Mouse (Mus musculus): ENCODE results near the gene 5730522E02Rik. TPM values are rescaled to one million over a fixed set of nuclear protein-coding genes. Genes with fewer than 3 reads are reported as not detected.

Gene 5730522E02Rik
- polyA plus RNA-seq, 1 experiment from 2014 or later = 2.1 TPM

GRCm38 (mm10) chr11:25644767-25645622 lies 565.6 kb downstream of the 5730522E02Rik start:
- DNase-seq (ENCODE audit: low spot score) = no peak
- H3K36me3 ChIP-seq = no peaks in the 10 kb centered on the region

DNA sequence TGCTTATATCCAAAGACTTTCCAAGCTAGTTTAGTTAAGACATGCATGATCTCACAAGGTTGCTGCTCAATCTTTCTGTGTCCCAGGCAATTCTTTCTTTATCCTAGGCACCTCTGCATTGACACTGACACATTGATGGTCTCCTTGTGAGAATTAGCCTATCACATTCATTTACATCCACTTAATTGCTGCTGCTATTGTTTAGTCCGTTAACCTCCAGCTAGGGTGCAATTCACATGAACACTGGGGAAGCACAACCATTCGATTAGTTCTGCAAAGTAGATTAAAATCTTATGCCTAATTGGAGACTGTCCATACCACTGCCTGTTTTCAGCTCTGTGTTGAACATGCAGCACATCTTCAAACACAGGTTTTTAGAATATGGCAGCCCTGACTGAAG lies 603.7 kb downstream of the 5730522E02Rik start:
- Histone ChIP-seq H3K36me3 (no peaks in the 10 kb centered on the region), H3K4me1 (no peaks in the 10 kb centered on the region), H3K27ac (no peak overlapping the region), H3K4me3 (no peak overlapping the region), H3K27me3 (ENCODE audit: insufficient read depth, poor library complexity, severe bottlenecking) (no peaks in the 10 kb centered on the region), H3K9me3 (no peaks in the 10 kb centered on the region)
- no peak for DNase-seq (ENCODE audit: low spot score)
- WGBS = 69% methylated on average over 2 of the region's 2 CpGs

More at GRCm38 (mm10) chr11:25644767-25645622, 565.6 kb downstream of the 5730522E02Rik start:
- no peaks in the 10 kb centered on the region for H3K4me1 ChIP-seq
- H3K27me3 ChIP-seq (ENCODE audit: insufficient read depth, poor library complexity, severe bottlenecking) = no peaks in the 10 kb centered on the region
- H3K9me3 ChIP-seq = no peaks in the 10 kb centered on the region
- 49% methylated on average over 22 of the region's 22 CpGs for WGBS
- peak overlapping the region; percentile 27; the same call in 1 of the 2 replicates for H3K4me3 ChIP-seq
- no peak overlapping the region for H3K27ac ChIP-seq

DNA sequence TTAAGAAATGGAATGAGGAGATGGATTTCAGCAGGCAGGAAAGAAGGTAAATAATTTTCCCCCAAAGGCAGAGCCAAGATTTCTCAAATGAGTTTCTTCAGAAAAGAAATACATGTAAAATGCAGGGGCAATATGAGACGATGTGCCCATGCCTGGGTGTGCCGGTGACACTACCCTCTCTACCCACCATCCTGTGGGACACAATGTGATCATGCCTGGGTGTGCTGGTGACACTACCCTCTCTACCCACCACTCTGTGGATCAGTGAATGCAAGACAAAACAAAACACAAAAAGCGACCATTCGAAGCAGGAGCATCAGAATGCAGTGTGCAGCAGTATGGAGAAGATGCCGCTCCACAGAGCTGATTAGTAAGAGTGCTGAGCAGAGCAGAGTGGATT lies 610.5 kb downstream of the 5730522E02Rik start:
- Histone ChIP-seq H3K36me3 (no peaks in the 10 kb centered on the region), H3K27me3 (ENCODE audit: insufficient read depth, poor library complexity, severe bottlenecking) (no peaks in the 10 kb centered on the region), H3K9me3 (no peaks in the 10 kb centered on the region), H3K27ac (no peak overlapping the region), H3K4me1 (no peaks in the 10 kb centered on the region), H3K4me3 (no peak overlapping the region)
- DNase-seq (ENCODE audit: low spot score) = no peak
- 87% methylated on average over 5 of the region's 5 CpGs for WGBS

DNA sequence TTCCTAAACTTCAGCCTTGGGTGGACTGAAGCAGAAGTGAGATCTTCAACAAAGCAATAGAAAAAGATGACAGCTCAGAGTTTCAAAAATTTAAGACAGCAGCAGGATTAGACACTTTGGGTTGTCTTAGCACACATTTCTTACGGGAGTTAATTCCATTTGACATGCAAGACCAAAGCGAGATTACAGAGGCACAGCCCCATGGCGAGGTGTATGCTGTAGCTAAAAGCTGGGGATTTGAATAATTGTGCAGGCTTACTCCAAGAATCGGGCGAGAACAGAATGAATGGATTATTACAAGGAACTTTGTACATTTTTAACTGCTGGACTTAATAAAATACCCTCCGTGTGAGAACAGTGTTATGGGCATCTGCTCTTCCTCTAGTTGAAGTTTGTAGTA lies 615.3 kb downstream of the 5730522E02Rik start:
- DNase-seq (ENCODE audit: low spot score) = no peak
- WGBS = 74% methylated on average over 6 of the region's 6 CpGs
- 0 out of 2 replicates have a peak, but pooled peaks cover 2% of the 10 kb centered on the region for H3K4me1 ChIP-seq
- H3K9me3 ChIP-seq = no peaks in the 10 kb centered on the region
- no peak overlapping the region for H3K4me3 ChIP-seq
- no peak overlapping the region for H3K27ac ChIP-seq
- H3K27me3 ChIP-seq (ENCODE audit: insufficient read depth, poor library complexity, severe bottlenecking) = no peaks in the 10 kb centered on the region
- H3K36me3 ChIP-seq = no peaks in the 10 kb centered on the region

DNA sequence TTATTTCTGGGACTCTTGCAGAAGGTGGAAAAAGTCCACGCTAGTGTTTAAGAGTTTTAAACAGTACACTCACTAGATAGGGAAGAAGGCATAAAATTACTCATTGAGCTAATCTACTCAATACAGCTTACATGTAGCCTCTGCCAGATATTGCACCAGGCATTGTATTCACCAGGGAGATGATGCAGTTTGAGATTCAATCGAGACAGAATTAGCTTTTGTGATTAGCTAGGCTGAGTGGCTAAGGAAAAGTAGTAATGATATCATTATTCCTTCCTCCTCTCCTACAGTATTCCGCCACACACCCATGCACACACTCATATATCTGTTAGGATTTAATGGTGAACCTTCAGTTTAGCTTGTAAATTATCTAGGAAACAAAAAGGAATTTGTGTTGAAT lies 615.8 kb downstream of the 5730522E02Rik start:
- Histone ChIP-seq H3K4me3 (no peak overlapping the region), H3K9me3 (no peaks in the 10 kb centered on the region), H3K4me1 (0 out of 2 replicates have a peak, but pooled peaks cover 5% of the 10 kb centered on the region), H3K27me3 (ENCODE audit: insufficient read depth, poor library complexity, severe bottlenecking) (no peaks in the 10 kb centered on the region), H3K27ac (no peak overlapping the region), H3K36me3 (no peaks in the 10 kb centered on the region)
- no peak for DNase-seq (ENCODE audit: low spot score)
- 77% methylated on average over 3 of the region's 3 CpGs for WGBS

DNA sequence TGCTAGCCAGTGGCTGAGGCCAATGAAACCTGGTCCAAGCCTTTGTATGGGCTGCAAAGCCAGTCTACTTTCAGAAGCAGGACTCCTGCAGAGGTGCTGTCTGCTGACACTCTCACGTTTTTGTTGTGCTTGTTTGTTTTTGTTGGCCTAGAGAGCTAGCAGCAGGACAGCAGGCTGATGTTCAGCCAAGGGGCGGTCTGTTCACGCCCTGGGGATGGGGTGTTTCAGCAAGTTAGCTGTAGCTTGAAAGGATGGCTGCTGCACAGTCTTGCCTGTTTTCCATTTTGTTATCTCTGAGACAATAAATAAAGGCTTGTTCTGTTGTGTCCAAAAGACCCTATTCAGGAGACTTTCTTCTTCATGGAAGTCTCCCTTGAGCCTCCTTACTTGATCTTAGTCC lies 618.3 kb downstream of the 5730522E02Rik start:
- Histone ChIP-seq H3K4me3 (no peak overlapping the region), H3K9me3 (no peaks in the 10 kb centered on the region), H3K27me3 (ENCODE audit: insufficient read depth, poor library complexity, severe bottlenecking) (no peaks in the 10 kb centered on the region), H3K27ac (no peak overlapping the region), H3K36me3 (no peaks in the 10 kb centered on the region), H3K4me1 (0 out of 2 replicates have a peak, but pooled peaks cover 5% of the 10 kb centered on the region)
- 17% methylated on average over 3 of the region's 3 CpGs for WGBS
- DNase-seq (ENCODE audit: low spot score) = no peak

DNA sequence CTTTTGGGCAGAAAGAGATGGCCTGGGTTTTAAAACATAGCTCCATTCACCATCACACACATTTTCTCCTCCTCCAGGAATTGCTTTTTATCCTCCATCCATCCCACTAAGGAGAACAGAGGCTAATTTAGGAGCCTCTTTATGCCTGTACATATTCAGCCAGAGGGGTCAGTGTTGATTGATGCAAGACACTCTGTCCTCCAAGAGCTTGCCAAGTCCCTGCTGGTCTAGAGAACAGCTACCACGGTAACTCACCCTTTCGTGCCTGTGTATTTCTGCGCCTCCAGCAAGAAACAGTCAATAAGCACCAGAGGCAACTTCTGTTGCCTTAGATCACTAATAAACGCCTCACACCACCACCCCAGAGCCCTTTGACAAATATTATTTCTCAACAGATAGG lies 620.3 kb downstream of the 5730522E02Rik start:
- H3K27me3 ChIP-seq (ENCODE audit: insufficient read depth, poor library complexity, severe bottlenecking) = no peaks in the 10 kb centered on the region
- WGBS = 49% methylated on average over 4 of the region's 4 CpGs
- no peak for DNase-seq (ENCODE audit: low spot score)
- no peaks in the 10 kb centered on the region for H3K9me3 ChIP-seq
- H3K4me1 ChIP-seq = 0 out of 2 replicates have a peak, but pooled peaks cover 5% of the 10 kb centered on the region
- no peak overlapping the region for H3K27ac ChIP-seq
- H3K4me3 ChIP-seq = no peak overlapping the region
- no peaks in the 10 kb centered on the region for H3K36me3 ChIP-seq

DNA sequence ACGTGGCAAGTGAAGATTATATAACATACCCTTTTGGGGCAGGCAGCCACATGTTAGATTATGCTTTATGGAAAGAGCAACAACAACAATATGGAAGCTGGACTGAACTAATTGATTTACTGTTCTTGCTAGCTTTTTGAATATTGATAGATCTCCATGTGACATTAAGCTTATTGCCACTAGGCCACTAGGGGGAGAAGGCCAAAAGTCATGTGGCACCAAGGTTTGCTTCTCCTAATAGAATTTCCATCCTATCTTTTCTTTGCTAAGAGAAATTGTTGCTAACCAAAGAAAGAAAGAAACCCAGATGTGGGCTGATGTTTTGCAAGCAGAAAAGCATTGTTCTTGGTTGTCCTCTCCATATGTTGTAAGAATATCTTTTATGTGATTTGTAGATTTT lies 621.1 kb downstream of the 5730522E02Rik start:
- Histone ChIP-seq H3K36me3 (no peaks in the 10 kb centered on the region), H3K27me3 (ENCODE audit: insufficient read depth, poor library complexity, severe bottlenecking) (no peaks in the 10 kb centered on the region), H3K9me3 (no peaks in the 10 kb centered on the region), H3K4me3 (no peak overlapping the region), H3K27ac (no peak overlapping the region), H3K4me1 (0 out of 2 replicates have a peak, but pooled peaks cover 5% of the 10 kb centered on the region)
- DNase-seq (ENCODE audit: low spot score) = no peak
- 71% methylated on average over 1 of the region's 1 CpGs for WGBS

DNA sequence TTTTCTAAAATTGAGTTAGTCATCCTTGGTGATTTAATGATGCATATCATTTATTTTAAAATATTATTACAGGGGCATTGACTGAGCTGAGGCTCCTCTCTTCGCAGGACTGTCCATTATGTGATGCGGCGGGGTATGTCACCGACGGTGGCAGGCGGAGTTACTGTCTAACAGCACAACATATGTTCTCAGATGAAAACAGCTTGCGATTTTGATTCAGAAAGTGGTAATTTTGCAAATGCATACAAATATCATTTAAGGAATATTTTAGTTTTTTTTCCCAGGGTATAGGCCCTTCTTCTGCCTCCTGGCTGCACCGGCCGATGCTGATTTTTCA lies 636.5 kb downstream of the 5730522E02Rik start:
- Histone ChIP-seq H3K36me3 (no peaks in the 10 kb centered on the region), H3K27ac (no peak overlapping the region), H3K4me1 (no peaks in the 10 kb centered on the region), H3K27me3 (ENCODE audit: insufficient read depth, poor library complexity, severe bottlenecking) (no peaks in the 10 kb centered on the region), H3K4me3 (no peak overlapping the region), H3K9me3 (no peaks in the 10 kb centered on the region)
- WGBS = 91% methylated on average over 9 of the region's 9 CpGs
- DNase-seq (ENCODE audit: low spot score) = no peak

DNA sequence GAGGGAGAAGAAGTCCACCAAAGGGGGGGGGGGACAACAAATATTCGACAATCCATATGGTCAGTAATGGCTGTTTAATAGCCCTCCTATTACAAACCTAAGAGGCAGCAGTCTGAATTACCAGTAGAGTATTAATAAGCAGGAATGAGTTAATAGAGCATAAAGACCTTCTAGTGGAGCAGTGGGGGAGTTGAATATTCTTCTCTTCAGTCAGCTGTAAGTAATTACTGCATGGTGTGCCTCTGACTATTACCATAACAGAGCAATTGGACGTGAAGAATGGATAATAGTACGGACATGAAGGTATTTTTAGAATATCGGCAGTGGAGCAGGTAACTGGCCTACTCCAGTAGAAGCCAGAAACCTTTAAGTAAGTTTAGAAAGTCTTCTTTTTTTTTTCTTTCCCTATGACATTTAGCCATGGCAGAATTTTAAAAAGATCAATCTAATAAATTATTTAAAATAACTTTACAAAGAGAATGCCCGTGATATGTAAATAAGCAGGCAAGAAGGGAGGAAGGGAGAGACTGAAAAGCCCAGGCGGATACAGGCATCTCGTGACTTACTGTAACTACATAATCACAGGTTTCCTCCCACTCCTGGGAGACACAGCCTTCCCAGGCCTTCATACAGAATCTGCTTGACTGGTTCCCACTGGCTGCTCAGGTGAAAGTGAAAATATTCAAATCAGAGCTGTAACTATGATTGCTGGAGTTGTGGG lies 637.0 kb downstream of the 5730522E02Rik start:
- Histone ChIP-seq H3K4me1 (no peaks in the 10 kb centered on the region), H3K9me3 (no peaks in the 10 kb centered on the region), H3K27me3 (ENCODE audit: insufficient read depth, poor library complexity, severe bottlenecking) (no peaks in the 10 kb centered on the region), H3K36me3 (no peaks in the 10 kb centered on the region), H3K27ac (no peak overlapping the region), H3K4me3 (no peak overlapping the region)
- WGBS = 74% methylated on average over 7 of the region's 7 CpGs
- no peak for DNase-seq (ENCODE audit: low spot score)

DNA sequence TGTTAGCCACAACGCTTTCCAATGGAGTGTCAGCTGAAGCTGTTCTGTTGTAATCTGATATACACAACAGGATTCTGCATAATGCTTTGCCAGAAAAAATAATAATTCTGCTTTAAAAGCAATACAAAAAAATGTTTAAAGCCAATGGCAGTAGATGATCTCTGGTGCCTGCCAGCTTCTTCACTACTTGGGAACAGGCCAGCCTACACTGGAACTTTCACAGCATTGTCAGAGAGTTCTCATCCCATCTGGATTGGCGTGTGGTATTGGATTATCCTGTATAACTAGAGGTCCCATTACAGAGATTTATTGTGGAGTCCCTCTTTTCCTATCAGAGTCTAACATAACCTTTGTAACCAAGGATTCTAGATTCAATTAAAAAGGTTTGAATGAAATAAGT lies 639.2 kb downstream of the 5730522E02Rik start:
- Histone ChIP-seq H3K4me1 (no peaks in the 10 kb centered on the region), H3K36me3 (no peaks in the 10 kb centered on the region), H3K27me3 (ENCODE audit: insufficient read depth, poor library complexity, severe bottlenecking) (no peaks in the 10 kb centered on the region), H3K9me3 (no peaks in the 10 kb centered on the region), H3K27ac (no peak overlapping the region), H3K4me3 (no peak overlapping the region)
- WGBS = 76% methylated on average over 2 of the region's 2 CpGs
- no peak for DNase-seq (ENCODE audit: low spot score)

Data from heart, embryonic 10.5 days (tissue).